Mouse (Mus musculus): Measurements from ENCODE around the gene Foxp4.

DNA sequence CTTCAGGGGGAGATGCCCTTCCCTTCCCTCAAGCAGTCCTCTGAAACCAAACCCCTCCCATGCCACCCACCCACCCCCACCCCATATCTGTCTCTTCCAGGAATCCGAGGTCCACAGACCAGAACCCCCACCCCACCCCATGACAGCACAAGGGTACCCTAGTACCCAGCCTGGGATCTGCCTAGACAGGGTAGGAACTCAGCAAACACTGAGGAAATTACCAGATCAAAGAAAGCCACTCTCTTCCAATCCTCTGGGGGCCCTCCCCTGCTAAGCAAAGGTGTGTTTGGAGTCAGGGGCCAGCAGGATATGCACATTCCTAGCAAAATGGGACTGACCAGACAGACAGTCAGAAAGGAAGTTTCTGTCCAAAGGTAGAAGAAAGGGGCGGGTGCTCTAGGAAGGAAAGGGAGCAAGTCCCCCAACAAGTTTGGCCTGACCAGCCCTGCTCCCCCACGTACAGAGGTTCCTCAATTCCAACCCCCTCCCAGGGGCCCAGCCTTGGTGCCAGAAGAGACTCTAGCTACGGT, 3.2 kb downstream of the Foxp4 start:
- TF ChIP-seq BHLHE40 (IDR thresholded peaks at IDR 0.05; ENCODE audit: borderline replicate concordance, low read depth, low read length) (no peak), TCF12 (IDR thresholded peaks at IDR 0.05; ENCODE audit: low read depth, low read length) (no peak), CTCF (IDR thresholded peaks at IDR 0.05 in 2 of 3, conservative IDR thresholded peaks at IDR 0.05 in 1 of 3; ENCODE audit: control insufficient read depth in 1 of 3, insufficient read depth in 1 of 3, low read depth in 2 of 3, low read length in 3 of 3, poor library complexity in 1 of 3, severe bottlenecking in 1 of 3) (no peak), POLR2AphosphoS5 (IDR thresholded peaks at IDR 0.05; ENCODE audit: borderline replicate concordance, low read depth, low read length) (no peak)
